Mouse (Mus musculus) erythroblast, embryonic 14.5 days (primary cell): Measurements from ENCODE around the gene Insig2. TPM values are rescaled to one million over a fixed set of nuclear protein-coding genes. Genes with fewer than 3 reads are reported as not detected.

Source experiments
- H3K27me3 ChIP-seq: 2 replicates; pipeline ENCODE4 v1.6.1; 2012; ENCODE audit warnings: inconsistent platforms; ENCODE audit not compliant: control insufficient read depth
- H3K36me3 ChIP-seq: 2 replicates; pipeline ENCODE4 v1.6.1; 2012; ENCODE audit warnings: mild to moderate bottlenecking, inconsistent platforms; ENCODE audit not compliant: control insufficient read depth
- H3K4me1 ChIP-seq: 2 replicates; pipeline ENCODE4 v1.6.1; 2012; ENCODE audit warnings: inconsistent platforms; ENCODE audit not compliant: control insufficient read depth
- H3K4me3 ChIP-seq: replicated peaks from 2 replicates; pipeline ENCODE3; 2012; ENCODE audit warnings: moderate library complexity, mild to moderate bottlenecking, inconsistent platforms
- H3K9me3 ChIP-seq: 2 replicates; pipeline ENCODE4 v1.6.1; 2012; ENCODE audit warnings: low read length, inconsistent platforms, mixed read lengths; ENCODE audit not compliant: control insufficient read depth
- GATA1 ChIP-seq: IDR thresholded peaks from 2 replicates; pipeline ENCODE4 v1.6.1; 2012; ENCODE audit warnings: low read length, inconsistent platforms, mixed read lengths
- TAL1 ChIP-seq: IDR thresholded peaks from 3 replicates; pipeline ENCODE4 v1.6.1; 2012; ENCODE audit warnings: low read length, inconsistent platforms, mixed read lengths
- polyA plus RNA-seq: library from polyadenylated mRNA; stranded (reverse); fragments of >175 nt; gene quantifications from 2 replicates; pipeline ENCODE4 v1.2.3, GENCODE M21; 2012

Insig2 gene
- polyA plus RNA-seq, 1 experiment: 0.45 TPM

GRCm38 (mm10) chr1:121359680-121360079 is 27.3 kb upstream of the Insig2 start:
- TF ChIP-seq TAL1: no peak
- no peak for TF ChIP-seq GATA1
- no peaks in the 10 kb centered on the region for H3K4me1 ChIP-seq
- no peaks in the 10 kb centered on the region for H3K27me3 ChIP-seq
- no peaks in the 10 kb centered on the region for H3K9me3 ChIP-seq
- no peak overlapping the region for H3K4me3 ChIP-seq
- no peaks in the 10 kb centered on the region for H3K36me3 ChIP-seq

- no peaks in the 10 kb centered on the region for H3K27me3 ChIP-seq
- no peaks in the 10 kb centered on the region for H3K36me3 ChIP-seq
- no peaks in the 10 kb centered on the region for H3K4me1 ChIP-seq
- H3K4me3 ChIP-seq: no peak overlapping the region
- H3K9me3 ChIP-seq: no peaks in the 10 kb centered on the region
- TF ChIP-seq GATA1 (no peak), TAL1 (no peak)
Observed at GRCm38 (mm10) chr1:121353779-121354178, 21.4 kb upstream of the Insig2 start.

- Histone ChIP-seq H3K9me3 (no peaks in the 10 kb centered on the region), H3K4me1 (no peaks in the 10 kb centered on the region), H3K36me3 (no peaks in the 10 kb centered on the region), H3K27me3 (no peaks in the 10 kb centered on the region), H3K4me3 (no peak overlapping the region)
- TF ChIP-seq TAL1 (no peak), GATA1 (no peak)
Observed at GRCm38 (mm10) chr1:121351037-121351436, 18.6 kb upstream of the Insig2 start.

GRCm38 (mm10) chr1:121350616-121351015 is 18.2 kb upstream of the Insig2 start:
- TF ChIP-seq GATA1 (no peak), TAL1 (no peak)
- Histone ChIP-seq H3K9me3 (no peaks in the 10 kb centered on the region), H3K36me3 (no peaks in the 10 kb centered on the region), H3K4me1 (no peaks in the 10 kb centered on the region), H3K27me3 (no peaks in the 10 kb centered on the region), H3K4me3 (no peak overlapping the region)

- TF ChIP-seq GATA1 (no peak), TAL1 (no peak)
- Histone ChIP-seq H3K4me3 (no peak overlapping the region), H3K9me3 (no peaks in the 10 kb centered on the region)
Observed at GRCm38 (mm10) chr1:121348875-121349847, 16.8 kb upstream of the Insig2 start.

GRCm38 (mm10) chr1:121343966-121344365 is 11.6 kb upstream of the Insig2 start:
- H3K4me1 ChIP-seq: no peaks in the 10 kb centered on the region

More at GRCm38 (mm10) chr1:121348875-121349847, 16.8 kb upstream of the Insig2 start:
- Histone ChIP-seq H3K4me1 (no peaks in the 10 kb centered on the region), H3K27me3 (no peaks in the 10 kb centered on the region), H3K36me3 (no peaks in the 10 kb centered on the region)

GRCm38 (mm10) chr1:121335789-121336188 is 3.4 kb upstream of the Insig2 start:
- no peaks in the 10 kb centered on the region for H3K27me3 ChIP-seq
- H3K36me3 ChIP-seq: no peaks in the 10 kb centered on the region
- H3K4me1 ChIP-seq: no peaks in the 10 kb centered on the region
- H3K4me3 ChIP-seq: no peak overlapping the region
- H3K9me3 ChIP-seq: no peaks in the 10 kb centered on the region
- no peak for TF ChIP-seq TAL1
- no peak for TF ChIP-seq GATA1

More at GRCm38 (mm10) chr1:121343966-121344365, 11.6 kb upstream of the Insig2 start:
- no peaks in the 10 kb centered on the region for H3K36me3 ChIP-seq
- H3K4me3 ChIP-seq: no peak overlapping the region
- H3K9me3 ChIP-seq: no peaks in the 10 kb centered on the region
- no peak for TF ChIP-seq GATA1
- no peak for TF ChIP-seq TAL1
- H3K27me3 ChIP-seq: no peaks in the 10 kb centered on the region

GRCm38 (mm10) chr1:121333986-121334703 is 1.8 kb upstream of the Insig2 start:
- Histone ChIP-seq H3K4me1 (peaks cover 2% of the 10 kb centered on the region), H3K36me3 (no peaks in the 10 kb centered on the region), H3K27me3 (no peaks in the 10 kb centered on the region), H3K9me3 (no peaks in the 10 kb centered on the region), H3K4me3 (no peak overlapping the region)
- no peak for TF ChIP-seq TAL1

- H3K9me3 ChIP-seq: no peaks in the 10 kb centered on the region
- no peak overlapping the region for H3K4me3 ChIP-seq
- TF ChIP-seq GATA1: no peak
- no peak for TF ChIP-seq TAL1
- H3K27me3 ChIP-seq: no peaks in the 10 kb centered on the region
- peaks cover 20% of the 10 kb centered on the region for H3K4me1 ChIP-seq
- H3K36me3 ChIP-seq: no peaks in the 10 kb centered on the region
Observed at GRCm38 (mm10) chr1:121330621-121331020, 1.8 kb downstream of the Insig2 start.
